Mouse (Mus musculus): ENCODE data around the gene Sun5.
"Not testable (repeated sequence)": the region's sequence is repeated elsewhere in the genome, so short reads cannot be mapped to it uniquely, and the experiment has no call there.

The Sun5 gene

DNA sequence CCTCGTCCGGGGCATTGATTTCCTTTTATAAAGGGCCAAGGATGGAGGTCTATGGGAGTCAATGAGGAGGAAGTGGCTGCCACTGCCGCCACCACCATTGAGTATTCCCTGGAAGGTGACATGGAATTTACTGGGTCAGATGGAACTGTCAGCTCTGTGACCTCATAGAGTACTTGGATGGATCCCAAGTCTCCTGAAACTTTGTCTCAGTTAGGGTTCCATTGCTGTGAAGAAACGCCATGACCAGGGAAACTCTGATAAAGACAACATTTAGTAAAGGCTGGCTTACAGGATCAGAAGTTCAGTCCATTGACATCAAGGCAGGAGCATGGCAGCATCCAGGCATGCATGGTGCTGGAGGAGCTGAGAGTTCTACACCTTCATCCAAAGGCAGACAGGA lies at the start of gene Sun5:
Sun5 (minus strand) TSS at position 101 of the 400 bp plus-strand sequence.
- no peak for DNase-seq

DNA sequence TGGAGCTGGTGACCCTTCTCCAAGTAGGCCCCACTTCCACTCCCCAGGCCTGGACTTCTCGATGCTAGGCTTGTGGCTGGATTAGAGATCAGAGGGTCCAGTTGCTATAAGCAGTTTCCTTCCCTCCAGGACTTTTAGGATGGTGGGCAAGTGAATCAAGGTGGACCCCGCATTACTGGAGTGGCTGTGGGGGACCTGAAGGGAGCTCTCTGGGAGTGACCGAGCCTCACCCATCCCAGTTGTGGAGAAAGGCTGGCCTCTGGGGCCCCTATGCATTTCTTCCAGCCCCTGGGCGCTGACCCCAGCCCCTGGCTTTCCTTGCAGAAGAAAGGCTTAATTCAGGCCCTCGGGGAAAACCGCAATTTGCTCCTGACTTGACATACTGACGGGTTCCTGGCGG lies 47.0 kb upstream of the Sun5 start, which contains the start of gene Bpifb3:
Bpifb3 (plus strand) TSS at position 301 of the 400 bp plus-strand sequence.
- no peak for DNase-seq

DNA sequence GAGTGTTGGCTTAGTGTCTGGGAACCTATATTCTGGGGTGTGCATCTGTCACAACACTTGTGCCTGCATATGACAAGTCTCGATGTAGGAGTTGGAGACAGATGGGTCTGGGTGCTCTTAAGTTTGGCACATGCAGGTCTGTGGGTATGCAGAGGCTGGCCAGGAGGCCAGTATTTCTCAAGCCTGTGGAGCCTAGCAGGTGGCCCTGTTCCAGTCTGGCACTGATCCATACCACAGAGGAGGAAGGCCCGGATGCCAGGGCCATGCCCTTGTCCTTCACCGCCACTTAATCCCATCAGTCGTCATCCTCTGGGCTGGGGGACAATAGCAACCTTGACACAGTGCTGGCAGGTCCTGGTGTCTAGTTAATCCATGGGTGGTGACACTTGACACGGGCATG lies 43.3 kb upstream of the Sun5 start:
- peak; percentile 13 for DNase-seq

DNA sequence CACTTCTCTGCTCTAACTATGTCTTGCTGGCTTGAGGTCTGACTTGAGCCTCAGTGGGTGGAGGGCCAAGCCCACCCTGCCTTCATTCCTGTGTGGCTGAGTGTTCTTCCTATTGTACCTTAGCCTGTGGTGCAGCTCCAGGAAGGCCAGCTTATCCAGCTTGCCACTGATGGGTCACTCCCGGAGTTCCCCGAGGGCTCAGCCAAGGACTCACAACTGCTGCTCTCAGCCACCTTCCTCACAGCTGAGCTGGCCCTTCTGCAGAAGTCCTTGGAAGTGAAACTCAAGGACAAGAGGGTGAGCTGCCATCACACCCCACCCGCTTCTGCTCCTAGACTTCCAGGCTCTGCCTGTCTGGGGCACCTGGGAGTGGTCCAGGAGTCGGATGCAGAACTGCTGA lies 35.7 kb upstream of the Sun5 start:
- no peak for DNase-seq

DNA sequence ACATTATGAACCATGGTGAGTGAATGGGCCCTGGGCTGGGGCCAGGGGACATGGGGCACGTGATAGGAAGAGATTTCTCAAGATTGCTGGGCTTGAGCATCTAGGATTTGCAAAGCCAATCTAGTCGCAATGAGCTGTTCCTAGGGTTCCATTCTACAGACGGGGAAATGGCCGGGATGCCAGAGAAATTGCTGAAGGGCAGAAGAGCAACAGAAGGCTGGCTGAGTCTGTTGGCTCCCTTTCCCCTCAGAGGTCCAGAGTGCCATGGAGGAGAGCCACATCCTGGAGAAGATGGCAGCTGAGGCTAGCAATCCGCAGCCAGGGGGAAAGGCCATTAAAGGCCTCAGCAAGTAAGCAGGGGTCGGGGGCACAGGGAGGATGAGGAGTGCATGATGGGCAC lies 31.8 kb upstream of the Sun5 start:
- no peak for DNase-seq

DNA sequence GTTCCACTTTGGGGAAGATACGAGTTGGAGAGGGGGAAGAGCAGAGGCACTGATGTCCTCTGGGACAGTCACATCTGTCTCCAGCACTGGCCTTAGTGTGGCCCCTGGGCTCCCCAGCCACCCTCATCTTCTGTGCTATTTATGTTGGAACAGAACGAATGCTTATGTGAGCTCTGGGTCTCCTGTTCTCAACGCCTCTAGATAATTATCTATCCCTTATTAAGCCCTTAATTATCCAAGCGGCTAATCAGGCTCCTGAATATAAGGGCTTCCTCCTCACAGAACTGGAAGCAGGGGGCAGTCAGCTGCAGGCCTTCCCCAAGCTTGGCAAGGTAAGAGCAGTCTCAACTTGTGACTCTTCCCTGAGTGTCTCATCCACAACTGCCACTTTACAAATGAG lies 29.2 kb upstream of the Sun5 start, which contains the start of gene Bpifb6:
Bpifb6 (plus strand) TSS at position 301 of the 400 bp plus-strand sequence.
- DNase-seq, result no peak

DNA sequence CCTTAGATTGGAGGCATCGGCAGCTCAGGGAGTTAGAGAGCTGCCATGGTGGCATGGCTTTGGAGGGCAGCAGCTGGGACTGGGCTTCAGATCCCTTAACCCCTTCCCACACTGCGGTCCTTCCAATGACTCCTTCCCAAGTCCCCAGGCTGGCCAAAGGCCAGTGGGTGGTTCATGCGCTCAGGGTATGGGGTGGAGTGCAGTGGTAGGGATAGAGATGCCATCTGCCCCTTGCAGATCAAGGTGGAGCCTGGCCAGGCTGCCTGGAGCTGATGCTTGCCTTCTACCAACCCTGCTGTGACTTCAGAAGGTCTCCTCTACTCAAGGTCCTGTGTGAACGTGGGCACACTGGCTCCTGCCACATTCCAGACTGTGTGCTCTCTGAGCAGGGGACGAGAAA lies 28.2 kb upstream of the Sun5 start:
- no peak for DNase-seq

DNA sequence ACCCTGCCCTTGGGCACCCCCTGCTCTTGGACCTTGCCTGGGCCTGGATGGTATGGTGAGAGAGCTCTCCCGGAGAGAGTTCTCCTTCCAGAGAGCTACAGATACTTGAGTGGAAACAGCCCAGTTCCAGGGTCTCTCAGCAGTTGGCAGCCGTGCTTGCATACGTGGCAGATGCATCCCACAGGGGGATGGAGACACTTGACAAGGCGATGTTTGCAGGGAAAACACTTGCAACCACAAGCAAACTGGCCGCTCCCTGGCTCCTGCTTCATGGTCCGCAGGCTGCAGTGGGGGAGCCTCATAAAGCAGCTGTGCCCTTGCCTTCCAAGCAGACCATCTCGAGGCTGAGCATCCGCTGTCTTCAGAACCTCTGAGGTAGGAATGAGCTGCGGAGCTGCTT lies 3.9 kb upstream of the Sun5 start, which contains the start of gene Bpifb2:
Bpifb2 (plus strand) TSS at position 301 of the 400 bp plus-strand sequence.
- no peak for DNase-seq

DNA sequence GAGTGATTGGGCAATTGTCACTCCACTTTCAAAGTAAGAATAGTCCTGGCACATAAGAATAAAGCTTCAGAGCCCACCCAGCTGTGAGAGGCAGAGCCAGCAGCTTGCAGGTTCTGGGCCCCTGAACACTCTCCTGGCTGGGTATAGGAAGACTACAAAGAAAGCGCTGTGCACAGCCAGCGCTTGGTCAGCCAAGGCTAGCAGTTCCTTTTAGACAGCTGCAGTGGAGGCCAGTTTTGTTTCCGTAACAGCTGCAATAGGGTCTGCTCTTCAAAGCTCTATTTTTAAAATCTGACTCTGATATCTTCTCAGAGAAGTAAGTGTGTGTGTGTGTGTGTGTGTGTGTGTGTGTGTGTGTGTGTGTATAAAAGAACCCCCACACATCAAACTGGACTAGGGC lies 8.9 kb downstream of the Sun5 start:
- no peak for DNase-seq

DNA sequence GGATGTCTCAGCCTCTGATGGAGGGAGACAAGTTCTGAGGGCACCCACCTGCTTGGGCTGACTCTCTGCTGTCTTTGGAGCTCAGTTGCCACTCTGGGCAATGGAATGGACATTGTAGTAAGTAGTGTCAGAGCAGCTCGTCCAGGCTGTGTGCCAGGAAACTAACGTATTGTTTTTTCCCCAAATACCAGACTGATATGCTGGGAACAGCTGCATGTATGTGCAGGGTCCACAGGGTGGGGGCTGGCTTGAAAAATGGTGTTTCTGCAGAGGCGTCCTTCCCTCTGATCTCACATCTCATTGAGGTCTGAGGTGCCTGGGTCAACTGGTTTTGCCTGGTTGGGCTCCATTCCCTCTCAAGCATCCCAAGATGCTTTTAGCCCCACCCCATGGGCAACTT lies 10.2 kb downstream of the Sun5 start:
- DNase-seq, result no peak

DNA sequence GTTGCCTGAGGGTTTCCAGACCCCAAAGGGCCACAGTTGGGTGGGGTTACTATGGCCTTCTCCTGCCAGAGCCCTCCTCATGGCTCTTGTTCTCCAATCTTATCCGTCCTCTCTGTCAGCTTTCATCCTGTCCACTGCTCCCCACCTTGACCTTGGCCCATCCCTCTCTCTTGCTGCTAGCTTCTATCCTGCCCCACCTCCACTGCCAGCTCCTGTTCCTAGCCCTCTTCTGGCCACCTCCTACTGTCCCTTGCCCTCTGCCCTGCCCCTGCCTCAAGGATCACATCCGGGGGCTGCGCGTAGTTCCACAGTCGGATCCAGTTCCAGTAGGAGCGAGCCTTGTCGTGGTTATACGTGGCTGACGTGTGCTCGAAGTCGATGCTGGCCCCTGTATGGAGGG lies 10.6 kb downstream of the Sun5 start:
- no peak for DNase-seq

DNA sequence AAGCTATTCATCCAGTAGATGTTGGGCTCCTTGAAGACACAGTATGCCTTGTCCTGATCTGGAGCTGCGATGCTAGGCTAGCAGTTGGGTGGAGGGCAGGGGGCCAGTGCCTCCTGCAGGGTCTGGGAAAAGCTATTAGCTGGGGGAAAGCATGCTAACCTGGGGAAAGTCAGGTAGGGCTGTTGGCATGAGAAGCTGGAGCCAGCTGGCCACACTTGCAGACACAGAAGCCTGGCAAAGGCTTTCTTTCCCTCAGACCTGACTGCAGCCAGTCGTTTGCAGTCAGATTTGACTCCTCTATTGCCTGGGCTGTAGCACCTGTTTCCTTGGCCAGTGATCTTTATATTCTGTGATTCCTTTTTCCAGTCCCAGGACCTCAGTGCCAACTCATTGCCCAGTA lies 11.3 kb downstream of the Sun5 start:
- no peak for DNase-seq

DNA sequence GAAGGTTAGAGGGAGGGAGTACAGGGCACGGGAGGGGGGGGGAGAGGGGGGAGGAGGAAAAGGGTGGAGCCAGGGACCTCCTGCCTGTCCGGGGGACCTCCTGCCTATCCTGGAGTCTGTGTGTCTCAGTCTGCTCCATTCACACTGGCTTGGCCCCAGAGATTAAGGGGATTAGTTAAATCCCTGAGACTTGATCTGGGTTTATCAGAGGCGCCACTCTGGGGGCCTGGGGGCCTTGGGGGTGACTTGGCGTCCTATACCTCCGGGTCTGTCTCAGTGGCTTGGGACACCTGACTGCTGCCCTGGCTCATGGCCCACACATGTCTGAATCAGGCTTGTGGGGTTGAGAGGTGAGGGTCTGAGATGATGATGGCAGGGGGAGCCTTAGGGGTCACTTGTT lies 17.3 kb downstream of the Sun5 start:
- DNase-seq, result no peak

DNA sequence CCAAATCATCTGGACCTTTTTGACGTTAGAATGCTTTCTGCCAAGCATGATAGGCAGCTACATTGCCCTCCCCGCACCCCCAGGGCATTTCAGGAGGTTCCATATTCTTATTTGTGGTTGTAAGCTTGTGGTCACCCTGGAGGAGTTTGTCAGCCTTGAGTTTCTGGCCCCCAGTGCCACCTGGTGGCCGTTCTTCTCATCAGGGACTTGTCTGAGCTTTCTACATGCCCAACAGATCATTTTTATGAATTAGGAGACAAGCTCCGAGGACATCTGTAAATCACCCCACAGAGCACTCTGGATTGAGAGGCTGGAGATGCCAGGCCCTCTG lies 19.9 kb downstream of the Sun5 start:
- peak; percentile 73 for DNase-seq

DNA sequence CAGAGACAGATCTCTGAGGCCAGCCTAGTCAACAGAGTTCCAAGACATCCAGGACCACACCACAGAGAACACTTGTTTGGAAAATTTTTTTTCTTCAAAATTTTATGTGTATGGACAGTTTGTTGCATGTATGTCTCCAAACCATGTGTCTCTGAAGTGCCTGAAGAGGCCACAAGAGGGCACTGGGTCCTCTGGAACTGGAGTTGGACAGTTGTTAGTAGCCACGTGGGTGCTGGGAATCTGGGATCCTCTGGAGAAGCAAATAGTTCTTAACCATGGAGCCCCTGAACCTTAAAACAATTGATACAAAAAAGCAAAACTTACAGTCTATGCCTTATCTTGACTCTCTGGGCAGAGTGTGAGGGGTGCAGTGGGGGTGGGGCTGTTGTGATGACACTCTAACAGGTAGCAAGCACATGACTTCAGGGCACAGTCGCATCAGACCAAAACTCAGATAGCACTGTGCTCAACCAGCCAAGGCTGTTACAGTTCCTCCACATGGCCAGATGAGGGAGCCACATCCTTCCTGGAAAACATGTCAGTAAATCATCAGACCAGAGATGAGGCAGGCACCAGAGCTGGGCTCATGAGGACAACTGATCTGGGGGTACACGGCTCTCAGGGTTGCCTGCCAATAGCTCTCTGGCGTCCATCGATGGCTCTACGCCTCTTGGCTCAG lies 20.4 kb downstream of the Sun5 start:
- no peak for DNase-seq

DNA sequence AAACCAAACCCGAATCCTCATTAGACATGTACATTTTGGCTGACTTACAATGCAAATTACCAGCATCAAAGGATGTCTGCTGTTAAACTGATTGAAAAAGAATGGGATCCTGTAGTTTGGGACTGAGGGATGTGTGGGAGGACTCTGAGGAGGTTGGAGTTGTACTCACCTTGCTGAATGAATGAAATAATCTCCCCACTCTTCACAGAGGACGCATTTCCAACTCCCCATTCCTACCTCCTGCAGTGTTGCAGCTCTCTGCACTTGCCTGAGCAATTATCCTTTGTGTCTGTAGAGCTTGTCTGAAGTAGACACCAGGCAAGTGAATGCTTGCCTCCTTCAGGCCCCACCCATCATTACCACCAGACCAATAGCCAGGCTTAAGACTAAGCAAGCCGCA lies 22.5 kb downstream of the Sun5 start:
- DNase-seq, result no peak

DNA sequence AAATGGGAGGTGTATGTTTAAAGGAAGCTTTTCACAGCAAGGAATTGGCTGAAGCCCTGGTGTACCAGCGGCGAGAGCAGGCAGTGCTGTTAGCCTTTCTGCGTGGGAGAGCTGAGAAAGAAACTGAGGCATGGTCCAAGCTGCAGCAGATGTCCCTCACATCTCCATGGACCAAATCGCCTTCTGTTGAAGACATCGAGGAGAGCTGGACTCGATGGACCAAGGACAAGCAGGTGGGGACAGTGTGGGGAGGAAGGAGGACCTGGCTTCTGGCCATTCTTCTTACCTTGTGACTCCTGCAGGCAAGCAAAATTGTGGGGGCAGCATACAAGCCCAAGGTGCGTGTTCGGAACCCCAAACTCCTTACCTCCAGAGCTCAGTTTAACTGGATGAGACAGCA lies 28.0 kb downstream of the Sun5 start:
- no peak for DNase-seq

DNA sequence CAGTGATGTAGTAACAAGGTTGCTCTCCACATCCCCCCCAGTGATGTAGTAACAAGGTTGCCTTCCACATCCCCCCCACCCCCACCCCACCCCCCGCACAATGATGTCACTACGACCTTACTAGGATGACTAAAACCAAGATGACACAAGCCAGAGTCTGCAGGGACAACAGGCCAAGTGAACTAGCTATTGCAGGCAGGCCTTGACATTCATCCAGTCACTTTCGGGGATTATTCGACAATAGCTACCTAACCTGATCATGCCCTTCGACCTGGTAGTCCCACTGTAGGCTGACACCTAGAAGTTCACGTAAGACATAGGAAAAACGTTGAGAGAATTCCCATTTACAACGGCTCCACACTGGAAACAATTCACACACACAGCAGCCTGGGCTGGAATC lies 37.6 kb downstream of the Sun5 start:
- no peak for DNase-seq

DNA sequence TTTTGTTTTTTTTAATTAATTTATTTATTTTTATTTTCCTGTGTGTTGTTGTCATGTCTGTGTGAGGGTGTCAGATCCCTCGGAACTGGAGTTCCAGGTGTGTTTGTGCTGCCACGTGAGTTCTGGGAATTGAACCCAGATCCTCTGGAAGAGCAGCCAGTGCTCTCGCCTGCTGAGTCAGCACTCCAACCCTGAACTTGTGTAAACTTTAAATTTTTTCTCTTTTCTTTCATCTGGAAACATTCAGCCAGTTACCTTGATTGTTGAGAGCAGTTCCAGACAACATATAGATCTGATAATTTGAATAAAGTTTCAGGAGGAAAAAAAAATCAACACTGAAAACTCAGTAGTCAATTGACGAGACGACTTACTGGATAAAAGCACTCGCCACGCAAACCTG lies 42.2 kb downstream of the Sun5 start:
- DNase-seq, result no peak

DNA sequence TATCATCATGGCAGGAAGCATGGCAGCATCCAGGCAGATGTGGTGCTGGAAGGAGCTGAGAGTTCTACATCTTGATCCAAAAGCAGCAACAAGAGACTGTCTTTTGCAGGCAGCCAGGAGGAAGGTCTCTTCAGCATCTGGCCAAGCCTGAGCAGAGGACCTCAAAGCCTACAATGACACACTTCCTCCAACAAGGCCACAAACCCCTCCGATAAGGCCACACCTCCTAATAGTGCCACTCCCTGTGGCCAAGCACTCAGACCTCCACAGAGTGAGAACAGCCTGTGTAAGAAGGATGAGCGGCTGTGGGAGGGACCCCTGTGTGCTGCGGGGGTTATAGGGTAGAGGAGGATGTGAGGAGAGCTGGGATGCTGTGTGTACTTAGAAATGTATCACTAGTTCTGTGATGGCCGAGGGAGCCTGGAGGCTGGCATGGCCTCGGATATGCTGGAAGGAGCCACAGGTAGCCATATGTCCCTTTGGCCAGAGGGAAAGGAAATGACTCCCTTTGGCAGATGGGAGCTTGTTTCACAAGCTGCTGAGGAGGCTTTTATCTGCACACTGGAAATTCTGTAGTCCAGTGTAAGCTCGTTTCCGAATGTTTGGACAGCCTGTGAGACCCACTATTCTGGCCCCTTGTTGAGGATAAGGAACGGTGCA lies 43.6 kb downstream of the Sun5 start:
- DNase-seq, result no peak

DNA sequence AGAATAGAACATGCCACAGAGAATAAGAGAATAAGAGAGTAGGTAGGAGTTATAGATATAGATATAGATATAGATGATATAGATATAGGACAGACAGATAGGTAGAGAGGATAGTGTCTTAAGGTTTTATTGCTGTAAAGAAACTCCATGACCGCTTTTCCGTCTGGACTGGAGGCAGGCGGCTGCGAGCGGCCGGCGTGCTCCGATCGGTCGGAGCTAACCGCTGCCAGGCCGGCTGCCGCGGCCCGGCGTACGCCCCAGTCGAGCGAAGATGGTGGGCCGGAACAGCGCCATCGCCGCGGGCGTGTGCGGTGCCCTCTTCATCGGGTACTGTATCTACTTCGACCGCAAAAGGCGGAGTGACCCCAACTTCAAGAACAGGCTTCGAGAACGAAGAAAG lies 45.0 kb downstream of the Sun5 start:
- not testable (repeated sequence) for DNase-seq

DNA sequence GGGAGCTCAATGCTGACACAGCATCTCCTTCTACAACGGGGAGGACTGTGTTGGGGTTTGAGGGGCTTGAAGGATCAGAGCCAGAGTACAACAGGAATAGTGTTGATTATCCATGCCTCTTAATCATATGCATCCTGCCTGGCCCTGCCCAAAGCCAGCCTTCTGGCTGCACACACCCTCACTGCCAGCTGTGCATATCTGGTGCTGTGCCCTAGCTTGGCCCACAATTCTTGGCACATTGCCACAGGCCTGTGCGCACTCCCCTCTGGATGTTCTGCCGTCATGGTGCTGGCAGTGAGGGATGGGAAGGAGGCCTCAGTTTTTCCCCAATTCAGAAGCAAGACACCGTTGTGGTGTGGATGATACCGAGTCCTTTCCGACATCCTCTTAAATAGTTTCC lies 46.3 kb downstream of the Sun5 start:
- DNase-seq, result peak; percentile 14

DNA sequence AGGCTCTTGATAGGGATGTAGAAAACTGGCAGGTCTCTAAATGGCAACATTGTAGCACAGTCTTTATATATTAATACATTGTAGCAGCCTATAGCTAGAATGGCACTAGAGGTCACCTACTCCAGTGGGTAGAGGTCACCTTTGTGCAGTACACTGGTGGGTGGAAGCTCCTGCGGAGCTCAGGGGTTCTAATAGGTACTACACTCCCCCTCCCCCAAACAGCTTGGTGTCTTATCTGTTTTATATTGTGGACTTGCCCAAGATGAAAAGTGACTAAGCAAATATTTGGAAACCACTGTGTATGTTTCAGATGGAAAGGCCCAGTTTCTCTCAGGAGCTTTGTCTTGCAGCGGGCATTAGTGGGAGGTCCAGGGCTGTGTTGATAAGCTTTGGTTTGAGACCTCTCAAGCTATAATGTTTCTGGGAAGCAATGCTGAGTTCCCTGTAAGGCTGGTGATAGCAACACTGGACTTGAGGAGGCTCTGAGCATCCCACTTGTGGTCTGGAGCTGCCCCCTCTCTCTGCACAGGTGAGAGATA lies 48.8 kb downstream of the Sun5 start:
- no peak for DNase-seq

DNA sequence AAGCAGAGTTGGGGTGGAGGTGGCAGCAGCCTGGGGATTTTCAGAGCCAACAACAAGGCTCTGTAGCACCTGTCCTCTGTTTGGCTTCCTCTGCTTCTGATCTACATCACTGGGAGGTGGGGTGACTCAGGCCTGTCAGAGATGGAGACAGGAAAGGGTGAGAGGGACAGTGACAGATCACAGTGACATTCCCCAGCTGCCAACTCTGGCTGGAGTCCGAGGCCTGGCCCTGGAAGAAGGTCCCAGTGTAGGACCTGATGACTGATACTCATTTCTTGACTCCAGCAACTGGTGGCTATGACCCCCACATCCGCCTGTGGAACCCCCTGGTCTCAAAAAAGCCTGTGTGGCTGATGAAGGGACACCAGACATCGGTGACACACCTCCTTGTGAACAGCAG lies 61.0 kb downstream of the Sun5 start:
- DNase-seq, result no peak

DNA sequence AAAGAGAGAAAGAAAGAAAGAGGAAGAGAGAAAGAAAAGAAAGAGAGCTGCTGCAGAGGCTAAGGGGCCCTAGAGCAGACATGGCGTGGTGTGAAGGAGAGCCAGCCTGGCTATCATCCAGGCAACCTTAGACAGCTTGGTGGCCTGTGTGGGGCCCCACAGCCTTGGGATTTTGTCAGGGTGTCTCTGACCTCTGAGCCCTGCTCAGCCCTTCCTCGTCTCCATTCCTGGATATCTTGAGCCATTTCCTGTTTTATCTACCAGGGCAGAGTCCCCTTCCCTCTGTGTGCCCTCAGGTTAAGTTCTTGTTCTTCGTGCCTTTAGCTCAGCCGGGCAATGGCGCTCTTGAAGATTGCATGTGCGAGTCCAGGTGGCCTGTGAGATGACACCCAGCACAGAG lies 62.0 kb downstream of the Sun5 start:
- no peak for DNase-seq
